Mouse (Mus musculus): Measurements from ENCODE around the gene Ccser2. TPM values are rescaled to one million over a fixed set of nuclear protein-coding genes. Genes with fewer than 3 reads are reported as not detected.
A peak's percentile ranks its signal among the peaks of the same experiment; 100 is the strongest.

The Ccser2 gene
- polyA plus RNA-seq, 1 experiment from 2014 or later, result 11.8 TPM

DNA sequence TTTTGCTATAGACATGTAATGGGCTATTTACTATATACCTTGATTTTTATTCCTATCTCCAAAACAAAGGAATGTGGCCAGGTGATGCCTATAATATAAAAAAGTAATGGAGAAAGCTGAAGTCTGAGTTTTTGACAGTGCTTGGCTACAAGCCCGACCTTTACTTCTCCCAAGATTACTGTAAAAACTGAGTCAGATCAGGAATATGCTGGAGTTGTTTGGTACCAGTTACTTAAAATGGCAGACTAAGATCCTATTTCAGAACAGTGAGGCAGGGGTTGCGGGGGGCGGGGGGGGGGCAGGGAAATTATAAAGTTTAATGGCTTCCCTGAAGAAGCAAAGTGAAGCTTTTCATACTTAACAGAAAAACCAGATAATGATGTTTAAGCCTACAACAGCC lies 73.9 kb downstream of the Ccser2 start:
- Histone ChIP-seq H3K4me3 (ENCODE audit: low read depth, low read length) (no peak overlapping the region), H3K9me3 (ENCODE audit: low read length) (no peaks in the 10 kb centered on the region), H3K9ac (replicated peaks) (no peak overlapping the region), H3K36me3 (replicated peaks; ENCODE audit: insufficient read depth, low read length) (peaks cover 7% of the 10 kb centered on the region), H3K27me3 (ENCODE audit: insufficient read depth, low read length) (no peaks in the 10 kb centered on the region), H3K27ac (ENCODE audit: low read depth) (no peak overlapping the region), H3K4me1 (ENCODE audit: insufficient read depth) (no peaks in the 10 kb centered on the region), H3K4me2 (ENCODE audit: low read depth, low read length) (no peak overlapping the region)
- TF ChIP-seq EP300 (IDR thresholded peaks at IDR 0.05; ENCODE audit: low read depth), result no peak
- no peak for TF ChIP-seq CTCF (IDR thresholded peaks at IDR 0.05; ENCODE audit: low read depth)
- DNase-seq (no peak), ATAC-seq (no peak)
- 87% methylated on average over 3 of the region's 3 CpGs for WGBS (ENCODE audit: insufficient replicate concordance)

- no peak overlapping the region for H3K4me2 ChIP-seq (ENCODE audit: low read depth, low read length)
- no peaks in the 10 kb centered on the region for H3K4me1 ChIP-seq (ENCODE audit: insufficient read depth)
- H3K4me3 ChIP-seq (ENCODE audit: low read depth, low read length), result no peak overlapping the region
- peaks cover 3% of the 10 kb centered on the region; the same call in 1 of the 2 replicates for H3K36me3 ChIP-seq (replicated peaks; ENCODE audit: insufficient read depth, low read length)
- H3K27me3 ChIP-seq (ENCODE audit: insufficient read depth, low read length), result no peaks in the 10 kb centered on the region
- 58% methylated on average over 2 of the region's 2 CpGs for WGBS (ENCODE audit: insufficient replicate concordance)
- no peak for TF ChIP-seq EP300 (IDR thresholded peaks at IDR 0.05; ENCODE audit: low read depth)
- TF ChIP-seq CTCF (IDR thresholded peaks at IDR 0.05; ENCODE audit: low read depth), result no peak
- DNase-seq, result no peak
- ATAC-seq, result no peak
- peak overlapping the region; percentile 58; the same call in 1 of the 2 replicates for H3K27ac ChIP-seq (ENCODE audit: low read depth)
- H3K9ac ChIP-seq (replicated peaks), result no peak overlapping the region
- H3K9me3 ChIP-seq (ENCODE audit: low read length), result no peaks in the 10 kb centered on the region
Measured at GRCm38 (mm10) chr14:36892762-36893358, 75.7 kb downstream of the Ccser2 start.

GRCm38 (mm10) chr14:36890130-36890529 lies 78.4 kb downstream of the Ccser2 start:
- H3K9me3 ChIP-seq (ENCODE audit: low read length), result no peaks in the 10 kb centered on the region

DNA sequence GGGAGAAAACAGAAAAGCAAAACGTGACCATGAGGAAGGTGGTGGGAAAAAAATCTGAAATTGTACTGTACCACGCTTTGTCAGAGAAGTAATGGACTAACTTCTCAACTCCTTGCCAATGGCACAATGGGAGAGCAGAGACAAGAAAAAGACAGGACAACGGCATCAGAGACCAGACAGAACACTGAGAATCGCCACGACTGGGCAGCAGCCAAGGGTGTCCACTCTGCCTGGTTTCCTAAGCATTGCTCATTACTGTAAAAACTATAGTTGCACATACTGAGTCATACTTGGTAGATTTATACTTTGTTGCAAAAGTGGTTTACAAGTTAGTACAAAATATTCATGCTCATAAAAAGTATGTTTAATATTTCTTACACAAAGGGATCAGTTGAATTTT lies 82.9 kb downstream of the Ccser2 start:
- WGBS (ENCODE audit: insufficient replicate concordance), result 78% methylated on average over 5 of the region's 5 CpGs
- TF ChIP-seq CTCF (IDR thresholded peaks at IDR 0.05; ENCODE audit: low read depth) (no peak), EP300 (IDR thresholded peaks at IDR 0.05; ENCODE audit: low read depth) (no peak)
- H3K4me3 ChIP-seq (ENCODE audit: low read depth, low read length), result no peak overlapping the region
- peaks cover 3% of the 10 kb centered on the region; the same call in 1 of the 2 replicates for H3K36me3 ChIP-seq (replicated peaks; ENCODE audit: insufficient read depth, low read length)
- H3K4me2 ChIP-seq (ENCODE audit: low read depth, low read length), result no peak overlapping the region
- H3K9ac ChIP-seq (replicated peaks), result no peak overlapping the region
- no peaks in the 10 kb centered on the region for H3K4me1 ChIP-seq (ENCODE audit: insufficient read depth)
- ATAC-seq (no peak), DNase-seq (no peak)
- no peaks in the 10 kb centered on the region for H3K27me3 ChIP-seq (ENCODE audit: insufficient read depth, low read length)
- H3K27ac ChIP-seq (ENCODE audit: low read depth), result no peak overlapping the region
- H3K9me3 ChIP-seq (ENCODE audit: low read length), result no peaks in the 10 kb centered on the region

More at GRCm38 (mm10) chr14:36890130-36890529, 78.4 kb downstream of the Ccser2 start:
- Histone ChIP-seq H3K9ac (replicated peaks) (no peak overlapping the region), H3K4me3 (ENCODE audit: low read depth, low read length) (no peak overlapping the region), H3K4me2 (ENCODE audit: low read depth, low read length) (no peak overlapping the region), H3K4me1 (ENCODE audit: insufficient read depth) (no peaks in the 10 kb centered on the region), H3K27ac (ENCODE audit: low read depth) (no peak overlapping the region), H3K36me3 (replicated peaks; ENCODE audit: insufficient read depth, low read length) (peaks cover 3% of the 10 kb centered on the region; the same call in 1 of the 2 replicates), H3K27me3 (ENCODE audit: insufficient read depth, low read length) (no peaks in the 10 kb centered on the region)
- 81% methylated on average over 7 of the region's 7 CpGs for WGBS (ENCODE audit: insufficient replicate concordance)
- no peak for TF ChIP-seq CTCF (IDR thresholded peaks at IDR 0.05; ENCODE audit: low read depth)
- TF ChIP-seq EP300 (IDR thresholded peaks at IDR 0.05; ENCODE audit: low read depth), result no peak
- ATAC-seq (no peak), DNase-seq (no peak)

GRCm38 (mm10) chr14:36885117-36885516 lies 83.5 kb downstream of the Ccser2 start:
- H3K27ac ChIP-seq (ENCODE audit: low read depth), result no peak overlapping the region
- no peaks in the 10 kb centered on the region for H3K4me1 ChIP-seq (ENCODE audit: insufficient read depth)
- TF ChIP-seq EP300 (IDR thresholded peaks at IDR 0.05; ENCODE audit: low read depth) (no peak), CTCF (IDR thresholded peaks at IDR 0.05; ENCODE audit: low read depth) (no peak)
- no peak overlapping the region for H3K4me3 ChIP-seq (ENCODE audit: low read depth, low read length)
- H3K9ac ChIP-seq (replicated peaks), result no peak overlapping the region
- ATAC-seq, result no peak
- H3K36me3 ChIP-seq (replicated peaks; ENCODE audit: insufficient read depth, low read length), result peaks cover 3% of the 10 kb centered on the region; the same call in 1 of the 2 replicates
- 78% methylated on average over 1 of the region's 1 CpGs for WGBS (ENCODE audit: insufficient replicate concordance)
- no peak for DNase-seq
- H3K9me3 ChIP-seq (ENCODE audit: low read length), result no peaks in the 10 kb centered on the region
- no peak overlapping the region for H3K4me2 ChIP-seq (ENCODE audit: low read depth, low read length)
- no peaks in the 10 kb centered on the region for H3K27me3 ChIP-seq (ENCODE audit: insufficient read depth, low read length)

DNA sequence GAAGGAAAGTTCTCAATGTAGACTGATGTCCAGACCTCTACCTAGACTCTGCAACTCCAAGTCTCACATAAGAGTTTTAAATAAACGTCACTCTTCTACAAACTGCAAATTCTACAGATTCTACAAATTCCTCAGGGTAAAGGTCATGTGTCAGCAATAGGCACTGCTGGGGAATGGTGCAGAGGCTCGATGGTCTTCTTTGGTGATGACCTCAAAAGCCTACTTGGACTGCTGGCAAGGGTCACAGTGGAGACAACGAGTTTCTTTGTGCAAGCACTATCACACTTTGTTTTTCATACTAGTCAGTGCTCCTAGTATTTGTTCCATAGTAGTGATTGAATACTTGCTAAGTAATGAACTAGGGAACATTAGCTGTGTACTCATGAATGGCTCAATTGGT lies 85.0 kb downstream of the Ccser2 start:
- Histone ChIP-seq H3K4me2 (ENCODE audit: low read depth, low read length) (no peak overlapping the region), H3K27me3 (ENCODE audit: insufficient read depth, low read length) (no peaks in the 10 kb centered on the region), H3K4me3 (ENCODE audit: low read depth, low read length) (no peak overlapping the region), H3K27ac (ENCODE audit: low read depth) (no peak overlapping the region), H3K36me3 (replicated peaks; ENCODE audit: insufficient read depth, low read length) (no peaks in the 10 kb centered on the region; the same call in 1 of the 2 replicates), H3K9me3 (ENCODE audit: low read length) (no peaks in the 10 kb centered on the region), H3K4me1 (ENCODE audit: insufficient read depth) (no peaks in the 10 kb centered on the region), H3K9ac (replicated peaks) (no peak overlapping the region)
- TF ChIP-seq EP300 (IDR thresholded peaks at IDR 0.05; ENCODE audit: low read depth) (no peak), CTCF (IDR thresholded peaks at IDR 0.05; ENCODE audit: low read depth) (no peak)
- 50% methylated on average over 3 of the region's 3 CpGs for WGBS (ENCODE audit: insufficient replicate concordance)
- no peak for DNase-seq
- no peak for ATAC-seq
